Mouse (Mus musculus): ENCODE measurements at regions not wholly inside any gene's neighbourhood (a gene's known extent, or its start where the extent isn't known, plus 50 kb on each side); places are given as distances from the start of the nearest gene placed in this dataset.

DNA sequence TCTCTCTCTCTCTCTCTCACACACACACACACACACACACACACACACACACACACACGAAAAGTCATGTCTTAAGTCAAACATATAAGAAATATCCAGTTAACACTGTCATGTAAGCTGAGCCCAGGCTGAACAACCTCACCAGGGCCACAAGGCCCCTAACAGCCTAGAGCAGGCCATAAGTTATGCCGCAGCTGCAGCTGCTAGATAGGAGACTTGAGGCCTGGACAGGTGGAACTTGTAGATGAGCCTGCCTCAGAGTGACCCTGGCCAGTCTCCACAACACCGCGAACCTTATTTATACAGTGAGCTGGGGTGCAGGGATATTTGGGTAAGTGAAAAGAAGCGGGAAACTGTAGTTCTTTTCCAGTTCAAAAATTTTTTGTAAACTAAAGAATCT lies 90.4 kb upstream of the Gpc1 start:
- TF ChIP-seq SIN3A (IDR thresholded peaks at IDR 0.05; ENCODE audit: low read length), result no peak
- TF ChIP-seq ZMIZ1 (IDR thresholded peaks at IDR 0.05; ENCODE audit: low read depth, low read length), result no peak
- no peak for TF ChIP-seq MXI1 (IDR thresholded peaks at IDR 0.05; ENCODE audit: low read depth, low read length)
- TF ChIP-seq CTCF (IDR thresholded peaks at IDR 0.05 in 2 of 3, conservative IDR thresholded peaks at IDR 0.05 in 1 of 3; ENCODE audit: control insufficient read depth in 1 of 3, insufficient read depth in 1 of 3, low read depth in 2 of 3, low read length in 3 of 3, poor library complexity in 1 of 3, severe bottlenecking in 1 of 3), result no peak
- no peak for TF ChIP-seq RAD21 (IDR thresholded peaks at IDR 0.05; ENCODE audit: low read depth, low read length)
- TF ChIP-seq POLR2A (IDR thresholded peaks at IDR 0.05; ENCODE audit: control insufficient read depth in 1 of 2, insufficient read depth in 1 of 2, low read depth in 1 of 2, low read length in 2 of 2, poor library complexity in 1 of 2), result no peak
- TF ChIP-seq ETS1 (IDR thresholded peaks at IDR 0.05; ENCODE audit: low read depth, low read length), result no peak
- no peak for TF ChIP-seq MAFK (IDR thresholded peaks at IDR 0.05; ENCODE audit: borderline replicate concordance, low read depth, low read length)
- TF ChIP-seq ZC3H11A (IDR thresholded peaks at IDR 0.05; ENCODE audit: low read depth, low read length), result no peak
- no peak for TF ChIP-seq RCOR1 (IDR thresholded peaks at IDR 0.05; ENCODE audit: low read depth, low read length)
